Mouse (Mus musculus): ENCODE results near the gene Msrb3. TPM values are rescaled to one million over a fixed set of nuclear protein-coding genes. Genes with fewer than 3 reads are reported as not detected.
A peak's percentile ranks its signal among the peaks of the same experiment; 100 is the strongest.
"Not testable (repeated sequence)": the region's sequence is repeated elsewhere in the genome, so short reads cannot be mapped to it uniquely, and the experiment has no call there.

The Msrb3 gene
- polyA plus RNA-seq, 1 experiment: 181 TPM

- no peak overlapping the region for H3K27ac ChIP-seq (ENCODE audit: insufficient read depth, low read length)
- no peak overlapping the region for H3K4me3 ChIP-seq (ENCODE audit: insufficient read depth, low read length)
- H3K4me1 ChIP-seq (ENCODE audit: control insufficient read depth, insufficient read depth, low read length): no peaks in the 10 kb centered on the region
- TF ChIP-seq POLR2A (IDR thresholded peaks at IDR 0.05; ENCODE audit: low read depth, low read length) (no peak), CTCF (IDR thresholded peaks at IDR 0.05; ENCODE audit: borderline replicate concordance, insufficient read depth, low read length) (no peak)
Observed at GRCm38 (mm10) chr10:120775361-120775760, 123.5 kb downstream of the Msrb3 start.

GRCm38 (mm10) chr10:120767418-120767817 lies 131.5 kb downstream of the Msrb3 start:
- no peak overlapping the region for H3K4me3 ChIP-seq (ENCODE audit: insufficient read depth, low read length)
- no peak overlapping the region for H3K27ac ChIP-seq (ENCODE audit: insufficient read depth, low read length)
- TF ChIP-seq POLR2A (IDR thresholded peaks at IDR 0.05; ENCODE audit: low read depth, low read length): no peak
- TF ChIP-seq CTCF (IDR thresholded peaks at IDR 0.05; ENCODE audit: borderline replicate concordance, insufficient read depth, low read length): no peak
- H3K4me1 ChIP-seq (ENCODE audit: control insufficient read depth, insufficient read depth, low read length): no peaks in the 10 kb centered on the region

GRCm38 (mm10) chr10:120765398-120765797 lies 133.5 kb downstream of the Msrb3 start:
- no peaks in the 10 kb centered on the region for H3K4me1 ChIP-seq (ENCODE audit: control insufficient read depth, insufficient read depth, low read length)
- TF ChIP-seq CTCF (IDR thresholded peaks at IDR 0.05; ENCODE audit: borderline replicate concordance, insufficient read depth, low read length) (no peak), POLR2A (IDR thresholded peaks at IDR 0.05; ENCODE audit: low read depth, low read length) (no peak)
- H3K27ac ChIP-seq (ENCODE audit: insufficient read depth, low read length): no peak overlapping the region
- no peak overlapping the region for H3K4me3 ChIP-seq (ENCODE audit: insufficient read depth, low read length)

- no peak overlapping the region for H3K4me3 ChIP-seq (ENCODE audit: insufficient read depth, low read length)
Observed at GRCm38 (mm10) chr10:120763656-120764466, 135.0 kb downstream of the Msrb3 start.

GRCm38 (mm10) chr10:120762958-120763357 lies 135.9 kb downstream of the Msrb3 start:
- no peak overlapping the region for H3K4me3 ChIP-seq (ENCODE audit: insufficient read depth, low read length)
- no peak overlapping the region for H3K27ac ChIP-seq (ENCODE audit: insufficient read depth, low read length)

More at GRCm38 (mm10) chr10:120763656-120764466, 135.0 kb downstream of the Msrb3 start:
- H3K27ac ChIP-seq (ENCODE audit: insufficient read depth, low read length): no peak overlapping the region
- no peak for TF ChIP-seq CTCF (IDR thresholded peaks at IDR 0.05; ENCODE audit: borderline replicate concordance, insufficient read depth, low read length)
- no peak for TF ChIP-seq POLR2A (IDR thresholded peaks at IDR 0.05; ENCODE audit: low read depth, low read length)
- no peaks in the 10 kb centered on the region for H3K4me1 ChIP-seq (ENCODE audit: control insufficient read depth, insufficient read depth, low read length)

GRCm38 (mm10) chr10:120760679-120761078 lies 138.2 kb downstream of the Msrb3 start:
- no peak for TF ChIP-seq POLR2A (IDR thresholded peaks at IDR 0.05; ENCODE audit: low read depth, low read length)
- no peak for TF ChIP-seq CTCF (IDR thresholded peaks at IDR 0.05; ENCODE audit: borderline replicate concordance, insufficient read depth, low read length)
- no peaks in the 10 kb centered on the region for H3K4me1 ChIP-seq (ENCODE audit: control insufficient read depth, insufficient read depth, low read length)

More at GRCm38 (mm10) chr10:120762958-120763357, 135.9 kb downstream of the Msrb3 start:
- TF ChIP-seq POLR2A (IDR thresholded peaks at IDR 0.05; ENCODE audit: low read depth, low read length): no peak
- no peak for TF ChIP-seq CTCF (IDR thresholded peaks at IDR 0.05; ENCODE audit: borderline replicate concordance, insufficient read depth, low read length)
- H3K4me1 ChIP-seq (ENCODE audit: control insufficient read depth, insufficient read depth, low read length): no peaks in the 10 kb centered on the region

GRCm38 (mm10) chr10:120759883-120760282 lies 139.0 kb downstream of the Msrb3 start:
- no peak for TF ChIP-seq CTCF (IDR thresholded peaks at IDR 0.05; ENCODE audit: borderline replicate concordance, insufficient read depth, low read length)
- TF ChIP-seq POLR2A (IDR thresholded peaks at IDR 0.05; ENCODE audit: low read depth, low read length): no peak
- no peaks in the 10 kb centered on the region for H3K4me1 ChIP-seq (ENCODE audit: control insufficient read depth, insufficient read depth, low read length)
- H3K4me3 ChIP-seq (ENCODE audit: insufficient read depth, low read length): no peak overlapping the region
- no peak overlapping the region for H3K27ac ChIP-seq (ENCODE audit: insufficient read depth, low read length)

More at GRCm38 (mm10) chr10:120760679-120761078, 138.2 kb downstream of the Msrb3 start:
- Histone ChIP-seq H3K4me3 (ENCODE audit: insufficient read depth, low read length) (no peak overlapping the region), H3K27ac (ENCODE audit: insufficient read depth, low read length) (no peak overlapping the region)

GRCm38 (mm10) chr10:120752454-120752853 lies 146.4 kb downstream of the Msrb3 start:
- no peak overlapping the region for H3K27ac ChIP-seq (ENCODE audit: insufficient read depth, low read length)
- no peak overlapping the region for H3K4me3 ChIP-seq (ENCODE audit: insufficient read depth, low read length)
- peaks cover 2% of the 10 kb centered on the region for H3K4me1 ChIP-seq (ENCODE audit: control insufficient read depth, insufficient read depth, low read length)
- TF ChIP-seq POLR2A (IDR thresholded peaks at IDR 0.05; ENCODE audit: low read depth, low read length): no peak
- TF ChIP-seq CTCF (IDR thresholded peaks at IDR 0.05; ENCODE audit: borderline replicate concordance, insufficient read depth, low read length): no peak

GRCm38 (mm10) chr10:120751821-120752261 lies 147.1 kb downstream of the Msrb3 start:
- Histone ChIP-seq H3K4me3 (ENCODE audit: insufficient read depth, low read length) (no peak overlapping the region), H3K27ac (ENCODE audit: insufficient read depth, low read length) (peak overlapping the region; percentile 63), H3K4me1 (ENCODE audit: control insufficient read depth, insufficient read depth, low read length) (peaks cover 2% of the 10 kb centered on the region)
- TF ChIP-seq CTCF (IDR thresholded peaks at IDR 0.05; ENCODE audit: borderline replicate concordance, insufficient read depth, low read length): no peak
- no peak for TF ChIP-seq POLR2A (IDR thresholded peaks at IDR 0.05; ENCODE audit: low read depth, low read length)

GRCm38 (mm10) chr10:120751295-120751722 lies 147.6 kb downstream of the Msrb3 start:
- H3K4me1 ChIP-seq (ENCODE audit: control insufficient read depth, insufficient read depth, low read length): peaks cover 2% of the 10 kb centered on the region
- H3K4me3 ChIP-seq (ENCODE audit: insufficient read depth, low read length): no peak overlapping the region
- H3K27ac ChIP-seq (ENCODE audit: insufficient read depth, low read length): peak overlapping the region; percentile 63
- TF ChIP-seq CTCF (IDR thresholded peaks at IDR 0.05; ENCODE audit: borderline replicate concordance, insufficient read depth, low read length) (no peak), POLR2A (IDR thresholded peaks at IDR 0.05; ENCODE audit: low read depth, low read length) (no peak)

- not testable (repeated sequence) for H3K4me1 ChIP-seq (ENCODE audit: control insufficient read depth, insufficient read depth, low read length); H3K27ac ChIP-seq (ENCODE audit: insufficient read depth, low read length); H3K4me3 ChIP-seq (ENCODE audit: insufficient read depth, low read length)
Observed at GRCm38 (mm10) chr10:120749556-120749955, 149.3 kb downstream of the Msrb3 start.

Measured in embryonic fibroblast, embryonic 13.5 days (primary cell).